In the genomic region with DNA sequence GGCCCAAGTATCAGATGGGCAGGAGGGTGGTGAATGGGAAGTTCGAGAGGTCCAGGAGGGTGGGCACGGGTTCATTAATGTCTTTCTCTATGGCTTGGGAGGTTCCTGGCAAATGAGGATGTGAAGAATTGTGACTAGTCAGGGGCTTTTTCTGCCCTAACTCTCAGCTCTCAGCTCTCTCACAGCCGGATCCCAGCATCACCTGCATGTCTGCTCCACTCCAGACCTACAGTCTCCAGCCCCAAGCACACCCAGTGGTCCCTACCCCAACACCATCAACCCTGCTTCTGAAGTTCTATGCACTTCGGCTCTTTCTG, we compare ENCODE assay signal across 11 mouse cellular contexts. TPM values are rescaled to one million over a fixed set of nuclear protein-coding genes. Genes with fewer than 3 reads are reported as not detected.
A peak's percentile ranks its signal among the peaks of the same experiment; 100 is the strongest.
DNase-seq lines count a peak whose midpoint lies in the region; ATAC-seq and TF ChIP-seq lines count a peak whose summit lies in the region.
"Had no signal": no experiment of that assay in that cellular context is flagged by ENCODE, and none has a peak within 500 bp of the region (broad histone marks: within the 10 kb centered on the region; RNA-seq: fewer than 3 reads in every experiment).

No protein-coding gene starts in this region.

- 34% methylated on average over 4 of the region's 4 CpGs for WGBS in heart, postnatal 0 days
- WGBS in spleen, adult 2 months, result 3% methylated on average over 4 of the region's 4 CpGs
- 77% methylated on average over 4 of the region's 4 CpGs for WGBS in intestine, postnatal 0 days
- 69% methylated on average over 4 of the region's 4 CpGs for WGBS in stomach, postnatal 0 days

- H3K27ac ChIP-seq in heart, postnatal 0 days (ENCODE audit: low read depth), result peak overlapping the region; percentile 72
- H3K27ac ChIP-seq in spleen, adult 2 months (ENCODE audit: insufficient read depth, low read length), result peak overlapping the region; percentile 84
- peak overlapping the region; percentile 80 for H3K27ac ChIP-seq in intestine, postnatal 0 days (ENCODE audit: low read depth, low read length)
- H3K27ac ChIP-seq in stomach, postnatal 0 days (replicated peaks), result peak overlapping the region; percentile 70
- H3K27ac ChIP-seq: embryonic facial prominence, embryonic 12.5 days had no signal

- no peak overlapping the region for H3K4me3 ChIP-seq in heart, postnatal 0 days (ENCODE audit: low read depth, low read length)
- 0 out of 2 replicates have a peak overlapping the region, but pooled peaks have one; percentile 1 for H3K4me3 ChIP-seq in spleen, adult 2 months (ENCODE audit: extremely low read depth, insufficient read depth, insufficient read length)
- H3K4me3 ChIP-seq in intestine, postnatal 0 days (ENCODE audit: low read depth, low read length), result no peak overlapping the region
- H3K4me3 ChIP-seq in stomach, postnatal 0 days (ENCODE audit: low read depth, low read length), result no peak overlapping the region
- H3K4me3 ChIP-seq: embryonic facial prominence, embryonic 12.5 days had no signal

- H3K4me2 ChIP-seq in heart, postnatal 0 days (ENCODE audit: low read depth, low read length), result peak overlapping the region; percentile 44; the same call in 1 of the 2 replicates
- H3K4me2 ChIP-seq in intestine, postnatal 0 days (replicated peaks; ENCODE audit: low read depth), result 0 out of 2 replicates have a peak overlapping the region, but pooled peaks have one; percentile 21
- H3K4me2 ChIP-seq in stomach, postnatal 0 days (replicated peaks; ENCODE audit: low read depth), result no peak overlapping the region
- H3K4me2 ChIP-seq: embryonic facial prominence, embryonic 12.5 days had no signal

- 0 out of 2 replicates have a peak, but pooled peaks cover 3% of the 10 kb centered on the region for H3K9me3 ChIP-seq in heart, postnatal 0 days (replicated peaks; ENCODE audit: control insufficient read depth, low read length)
- no peaks in the 10 kb centered on the region for H3K9me3 ChIP-seq in intestine, postnatal 0 days (ENCODE audit: control insufficient read depth)
- no peaks in the 10 kb centered on the region for H3K9me3 ChIP-seq in stomach, postnatal 0 days (ENCODE audit: control insufficient read depth, low read length)
- H3K9me3 ChIP-seq: embryonic facial prominence, embryonic 12.5 days had no signal

- no peak overlapping the region for H3K9ac ChIP-seq in heart, postnatal 0 days (replicated peaks; ENCODE audit: low read depth, low read length)
- no peak overlapping the region for H3K9ac ChIP-seq in intestine, postnatal 0 days (ENCODE audit: low read depth, low read length)
- no peak overlapping the region for H3K9ac ChIP-seq in stomach, postnatal 0 days (ENCODE audit: low read length)
- H3K9ac ChIP-seq: embryonic facial prominence, embryonic 12.5 days had no signal

- 0 out of 2 replicates have a peak, but pooled peaks have one; percentile 2 for TF ChIP-seq EP300 in heart, postnatal 0 days (IDR thresholded peaks at IDR 0.05; ENCODE audit: low read depth)
- TF ChIP-seq EP300 in stomach, postnatal 0 days (optimal IDR thresholded peaks at IDR 0.05), result no peak

- peaks cover 19% of the 10 kb centered on the region for H3K4me1 ChIP-seq in heart, postnatal 0 days (ENCODE audit: control insufficient read depth, insufficient read depth)
- H3K4me1 ChIP-seq in spleen, adult 2 months (ENCODE audit: control insufficient read depth, insufficient read depth, insufficient read length), result peaks cover 31% of the 10 kb centered on the region; the same call in 1 of the 2 replicates
- H3K4me1 ChIP-seq in intestine, postnatal 0 days (replicated peaks; ENCODE audit: control insufficient read depth, insufficient read depth, low read length), result peaks cover 8% of the 10 kb centered on the region
- peaks cover 8% of the 10 kb centered on the region; the same call in 1 of the 2 replicates for H3K4me1 ChIP-seq in stomach, postnatal 0 days (replicated peaks; ENCODE audit: control insufficient read depth, insufficient read depth)

- ATAC-seq in heart, postnatal 0 days (ENCODE audit: insufficient read depth, low read depth), result no peak
- no peak for ATAC-seq in intestine, postnatal 0 days
- no peak for ATAC-seq in stomach, postnatal 0 days (ENCODE audit: low FRiP score, low TSS enrichment)

- no peak for TF ChIP-seq POLR2A in spleen, adult 2 months (IDR thresholded peaks at IDR 0.05; ENCODE audit: low read depth, low read length)

- TF ChIP-seq CTCF in heart, postnatal 0 days (IDR thresholded peaks at IDR 0.05; ENCODE audit: low read depth), result no peak
- TF ChIP-seq CTCF in spleen, adult 2 months (IDR thresholded peaks at IDR 0.05; ENCODE audit: extremely low read depth, insufficient read depth, insufficient read length, insufficient replicate concordance), result no peak
- TF ChIP-seq CTCF in intestine, postnatal 0 days (IDR thresholded peaks at IDR 0.05; ENCODE audit: low read depth), result no peak
- TF ChIP-seq CTCF in stomach, postnatal 0 days (IDR thresholded peaks at IDR 0.05; ENCODE audit: low read depth), result no peak

- no peaks in the 10 kb centered on the region for H3K36me3 ChIP-seq in heart, postnatal 0 days (replicated peaks; ENCODE audit: control insufficient read depth, insufficient read depth, low read length)
- H3K36me3 ChIP-seq in spleen, adult 2 months (ENCODE audit: control insufficient read depth, insufficient read depth, low read length), result no peaks in the 10 kb centered on the region
- no peaks in the 10 kb centered on the region; the same call in 1 of the 2 replicates for H3K36me3 ChIP-seq in intestine, postnatal 0 days (ENCODE audit: control insufficient read depth, insufficient read depth)
- no peaks in the 10 kb centered on the region for H3K36me3 ChIP-seq in stomach, postnatal 0 days (ENCODE audit: control insufficient read depth, insufficient read depth, low read length)
- H3K36me3 ChIP-seq: embryonic facial prominence, embryonic 12.5 days had no signal

- no peak for DNase-seq in heart, postnatal 0 days (ENCODE audit: low spot score)
- no peak for DNase-seq in heart, adult 9 months (ENCODE audit: low spot score in 2 of 2)
- DNase-seq in spleen, adult 2 months (ENCODE audit: low read depth in 1 of 2, low spot score in 2 of 2), result no peak
- no peak for DNase-seq in spleen, postnatal 10 days (ENCODE audit: low spot score in 2 of 2)
- no peak for DNase-seq in stomach, postnatal 0 days (ENCODE audit: low spot score)
- no peak for DNase-seq in B cell, adult 2 months
- DNase-seq: cerebellum, adult 11-12 months had no signal

- H3K27me3 ChIP-seq in heart, postnatal 0 days (ENCODE audit: control insufficient read depth, insufficient read depth, low read length), result no peaks in the 10 kb centered on the region
- H3K27me3 ChIP-seq in spleen, adult 2 months (ENCODE audit: control insufficient read depth, insufficient read depth, low read length), result no peaks in the 10 kb centered on the region
- H3K27me3 ChIP-seq in intestine, postnatal 0 days (replicated peaks; ENCODE audit: control insufficient read depth, insufficient read depth, low read length), result no peaks in the 10 kb centered on the region
- H3K27me3 ChIP-seq in stomach, postnatal 0 days (ENCODE audit: control insufficient read depth, insufficient read depth, low read length), result no peaks in the 10 kb centered on the region
- H3K27me3 ChIP-seq: embryonic facial prominence, embryonic 12.5 days had no signal

RNA-seq across cellular contexts. Expression of a gene that starts 6.4 kb away (rescaled TPM):
- total RNA-seq in heart, postnatal 0 days (2014; rRNA removed; ENCODE audit: low replicate concordance), result 3.6 and 6.6 TPM in 2 replicates
- 2.3 and 2.6 TPM in 2 replicates for polyA plus RNA-seq in heart, postnatal 0 days (2015; fragmentation: Nextera tagmentation; extraction: Ambion mirVana)
- polyA plus RNA-seq in spleen, adult 2 months (2012; rRNA removed), result 0.19 and 0.20 TPM in 2 replicates
- 0.77 and 1.3 TPM in 2 replicates for polyA plus RNA-seq in intestine, postnatal 0 days (2015; fragmentation: Nextera tagmentation; extraction: Ambion mirVana)
- 4.6 and 5.4 TPM in 2 replicates for polyA plus RNA-seq in stomach, postnatal 0 days (2015; fragmentation: Nextera tagmentation; extraction: Ambion mirVana)
- total RNA-seq: monocyte, adult 5-6 weeks had no signal

RNA-seq across cellular contexts. Expression of a gene that starts 14.3 kb away (rescaled TPM):
- total RNA-seq in heart, postnatal 0 days (2014; rRNA removed; ENCODE audit: low replicate concordance), result 235 and 276 TPM in 2 replicates
- 203 and 209 TPM in 2 replicates for polyA plus RNA-seq in heart, postnatal 0 days (2015; fragmentation: Nextera tagmentation; extraction: Ambion mirVana)
- 186 and 208 TPM in 2 replicates for polyA plus RNA-seq in spleen, adult 2 months (2012; rRNA removed)
- polyA plus RNA-seq in intestine, postnatal 0 days (2015; fragmentation: Nextera tagmentation; extraction: Ambion mirVana), result 339 and 374 TPM in 2 replicates
- 564 and 594 TPM in 2 replicates for polyA plus RNA-seq in stomach, postnatal 0 days (2015; fragmentation: Nextera tagmentation; extraction: Ambion mirVana)

RNA-seq across cellular contexts. Expression of a gene that starts 32.6 kb away (rescaled TPM):
- 3.2 and 15.5 TPM in 2 replicates for total RNA-seq in heart, postnatal 0 days (2014; rRNA removed; ENCODE audit: low replicate concordance)
- 0.75 and 0.78 TPM in 2 replicates for polyA plus RNA-seq in heart, postnatal 0 days (2015; fragmentation: Nextera tagmentation; extraction: Ambion mirVana)
- 8.6 and 9.0 TPM in 2 replicates for polyA plus RNA-seq in spleen, adult 2 months (2012; rRNA removed)
- 73.4 and 93.7 TPM in 2 replicates for polyA plus RNA-seq in intestine, postnatal 0 days (2015; fragmentation: Nextera tagmentation; extraction: Ambion mirVana)
- 16.7 and 19.9 TPM in 2 replicates for polyA plus RNA-seq in stomach, postnatal 0 days (2015; fragmentation: Nextera tagmentation; extraction: Ambion mirVana)

RNA-seq across cellular contexts. Expression of a gene that starts 39.0 kb away (rescaled TPM):
- total RNA-seq in heart, postnatal 0 days (2014; rRNA removed; ENCODE audit: low replicate concordance), result 1.9 and 5.8 TPM in 2 replicates
- 1.6 and 2.0 TPM in 2 replicates for polyA plus RNA-seq in heart, postnatal 0 days (2015; fragmentation: Nextera tagmentation; extraction: Ambion mirVana)
- 4.3 and 5.5 TPM in 2 replicates for polyA plus RNA-seq in spleen, adult 2 months (2012; rRNA removed)
- polyA plus RNA-seq in intestine, postnatal 0 days (2015; fragmentation: Nextera tagmentation; extraction: Ambion mirVana), result 1.8 and 2.1 TPM in 2 replicates
- 1.8 TPM in 2 replicates for polyA plus RNA-seq in stomach, postnatal 0 days (2015; fragmentation: Nextera tagmentation; extraction: Ambion mirVana)

RNA-seq across cellular contexts. Expression of a gene that starts 41.6 kb away (rescaled TPM):
- not detected in 2 replicates for total RNA-seq in heart, postnatal 0 days (2014; rRNA removed; ENCODE audit: low replicate concordance)
- 0.12 and 0.19 TPM in 2 replicates for polyA plus RNA-seq in heart, postnatal 0 days (2015; fragmentation: Nextera tagmentation; extraction: Ambion mirVana)
- 0.09 and 0.29 TPM in 2 replicates for polyA plus RNA-seq in spleen, adult 2 months (2012; rRNA removed)
- 0.44 and 0.53 TPM in 2 replicates for polyA plus RNA-seq in intestine, postnatal 0 days (2015; fragmentation: Nextera tagmentation; extraction: Ambion mirVana)
- 19.2 and 22.7 TPM in 2 replicates for polyA plus RNA-seq in stomach, postnatal 0 days (2015; fragmentation: Nextera tagmentation; extraction: Ambion mirVana)
- total RNA-seq: monocyte, adult 5-6 weeks had no signal
- polyA plus RNA-seq: embryonic facial prominence, embryonic 12.5 days; limb, embryonic 11.5 days had no signal
